Mouse (Mus musculus) mesoderm, embryonic 11.5 days (tissue): ENCODE results near the gene Dclre1a.

Source experiments
- DNase-seq: peaks from one replicate; pipeline ENCODE4 v3.0.0-alpha.2; 2012; ENCODE audit warnings: low read depth, low spot score

Gene Dclre1a

GRCm38 (mm10) chr19:56484630-56485375 is 63.2 kb downstream of the Dclre1a start:
- no peak for DNase-seq
